ENCODE assay signal across 26 mouse cellular contexts in the genomic region with DNA sequence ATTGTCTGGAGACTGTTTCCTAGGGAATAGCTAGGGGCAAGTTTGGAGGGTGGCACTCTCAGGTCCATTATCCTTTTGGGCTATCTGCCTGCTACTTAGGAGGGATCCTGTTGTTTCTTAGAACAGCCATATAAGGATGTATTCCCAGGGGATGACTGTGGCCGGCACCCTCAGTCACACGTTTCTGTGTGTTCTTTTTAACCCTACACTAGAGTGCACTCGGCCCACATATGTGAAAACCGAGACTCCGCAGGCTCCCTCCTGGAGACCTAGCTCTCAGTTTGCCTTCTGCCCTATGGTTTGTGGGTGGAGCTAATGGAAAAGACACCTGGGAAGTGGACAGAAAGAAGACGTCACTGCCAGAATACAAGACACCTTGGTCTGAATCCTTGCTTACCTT. TPM values are rescaled to one million over a fixed set of nuclear protein-coding genes. Genes with fewer than 3 reads are reported as not detected.
DNase-seq lines count a peak whose midpoint lies in the region; ATAC-seq and TF ChIP-seq lines count a peak whose summit lies in the region.
"Had no signal": no experiment of that assay in that cellular context is flagged by ENCODE, and none has a peak within 500 bp of the region (broad histone marks: within the 10 kb centered on the region; RNA-seq: fewer than 3 reads in every experiment).

No protein-coding gene starts in this region.

- no peak for TF ChIP-seq POLR2A in lung, adult 2 months (IDR thresholded peaks at IDR 0.05; ENCODE audit: borderline replicate concordance, extremely low read depth, low read depth, low read length)
- no peak for TF ChIP-seq POLR2A in myocyte (IDR thresholded peaks at IDR 0.05; ENCODE audit: insufficient read length, low read depth)

- no peak overlapping the region for H3ac ChIP-seq in myocyte (ENCODE audit: control insufficient read depth, insufficient read length)

- 26% methylated on average over 6 of the region's 6 CpGs for WGBS in lung, embryonic 15.5 days
- 65% methylated on average over 6 of the region's 6 CpGs for WGBS in lung, adult 2 months
- 55% methylated on average over 6 of the region's 6 CpGs for WGBS in midbrain, embryonic 11.5 days
- WGBS in midbrain, embryonic 15.5 days: 52% methylated on average over 6 of the region's 6 CpGs

- no peak for TF ChIP-seq CTCF in layer of hippocampus, adult 2 months (conservative IDR thresholded peaks at IDR 0.05)
- no peak for TF ChIP-seq CTCF in lung, adult 2 months (IDR thresholded peaks at IDR 0.05; ENCODE audit: insufficient read depth, low read length)

- H3K27ac ChIP-seq in layer of hippocampus, adult 2 months: peak overlapping the region; percentile 93
- peak overlapping the region; percentile 94 for H3K27ac ChIP-seq in lung, embryonic 15.5 days
- H3K27ac ChIP-seq in midbrain, embryonic 11.5 days (ENCODE audit: low read depth, low read length): no peak overlapping the region
- H3K27ac ChIP-seq in midbrain, embryonic 15.5 days: no peak overlapping the region
- H3K27ac ChIP-seq: hindbrain, embryonic 14.5 days; hindbrain, postnatal 0 days had no signal

- peaks cover 79% of the 10 kb centered on the region for H3K4me1 ChIP-seq in lung, embryonic 15.5 days
- peaks cover 8% of the 10 kb centered on the region for H3K4me1 ChIP-seq in lung, adult 2 months (ENCODE audit: control insufficient read depth, insufficient read depth, low read length)
- peaks cover 7% of the 10 kb centered on the region; the same call in 1 of the 2 replicates for H3K4me1 ChIP-seq in midbrain, embryonic 11.5 days (ENCODE audit: control insufficient read depth, insufficient read depth, low read length)
- peaks cover 5% of the 10 kb centered on the region; the same call in 1 of the 2 replicates for H3K4me1 ChIP-seq in midbrain, embryonic 15.5 days

- no peaks in the 10 kb centered on the region for H3K9me3 ChIP-seq in lung, embryonic 15.5 days
- no peaks in the 10 kb centered on the region for H3K9me3 ChIP-seq in midbrain, embryonic 11.5 days (ENCODE audit: control insufficient read depth, low read length)
- H3K9me3 ChIP-seq in midbrain, embryonic 15.5 days: no peaks in the 10 kb centered on the region
- H3K9me3 ChIP-seq: heart, embryonic 10.5 days; heart, embryonic 13.5 days had no signal

- H3K27me3 ChIP-seq in lung, embryonic 15.5 days: no peaks in the 10 kb centered on the region
- H3K27me3 ChIP-seq in midbrain, embryonic 11.5 days (ENCODE audit: control insufficient read depth, insufficient read depth, low read length): no peaks in the 10 kb centered on the region
- H3K27me3 ChIP-seq in midbrain, embryonic 15.5 days (replicated peaks): no peaks in the 10 kb centered on the region
- H3K27me3 ChIP-seq in myocyte (ENCODE audit: control insufficient read depth, insufficient read depth, insufficient read length): no peaks in the 10 kb centered on the region
- H3K27me3 ChIP-seq: heart, embryonic 13.5 days had no signal

- no peak for ATAC-seq in lung, embryonic 15.5 days (ENCODE audit: borderline replicate concordance, extremely low read depth, low FRiP score, low TSS enrichment)
- no peak for ATAC-seq in midbrain, embryonic 11.5 days (ENCODE audit: low FRiP score)
- no peak for ATAC-seq in midbrain, embryonic 15.5 days (replicated peaks)
- ATAC-seq: forebrain, embryonic 14.5 days had no signal

- H3K36me3 ChIP-seq in lung, embryonic 15.5 days: no peaks in the 10 kb centered on the region
- no peaks in the 10 kb centered on the region for H3K36me3 ChIP-seq in midbrain, embryonic 11.5 days (ENCODE audit: control insufficient read depth, insufficient read depth, low read length)
- no peaks in the 10 kb centered on the region for H3K36me3 ChIP-seq in midbrain, embryonic 15.5 days (replicated peaks)
- no peaks in the 10 kb centered on the region for H3K36me3 ChIP-seq in myocyte (ENCODE audit: control insufficient read depth, insufficient read depth)
- H3K36me3 ChIP-seq: heart, embryonic 10.5 days; heart, embryonic 13.5 days had no signal

- no peaks in the 10 kb centered on the region for H3K79me2 ChIP-seq in myocyte (ENCODE audit: control insufficient read depth, insufficient read depth)

- H3K4me2 ChIP-seq in lung, embryonic 15.5 days: 0 out of 2 replicates have a peak overlapping the region, but pooled peaks have one; percentile 42
- H3K4me2 ChIP-seq in midbrain, embryonic 11.5 days: no peak overlapping the region
- no peak overlapping the region for H3K4me2 ChIP-seq in midbrain, embryonic 15.5 days
- H3K4me2 ChIP-seq in myocyte (ENCODE audit: low read depth): no peak overlapping the region

- H3K9ac ChIP-seq in lung, embryonic 15.5 days: no peak overlapping the region
- H3K9ac ChIP-seq in midbrain, embryonic 11.5 days (ENCODE audit: low read length): no peak overlapping the region
- H3K9ac ChIP-seq in midbrain, embryonic 15.5 days: no peak overlapping the region
- H3K9ac ChIP-seq: forebrain, postnatal 0 days had no signal

- H3K4me3 ChIP-seq in layer of hippocampus, adult 2 months: no peak overlapping the region
- no peak overlapping the region for H3K4me3 ChIP-seq in lung, embryonic 15.5 days
- H3K4me3 ChIP-seq in lung, adult 2 months (replicated peaks; ENCODE audit: extremely low read depth, low read depth, low read length): no peak overlapping the region
- H3K4me3 ChIP-seq in midbrain, embryonic 11.5 days (ENCODE audit: low read depth, low read length): no peak overlapping the region
- H3K4me3 ChIP-seq in midbrain, embryonic 15.5 days: no peak overlapping the region
- H3K4me3 ChIP-seq in myocyte: no peak overlapping the region
- H3K4me3 ChIP-seq: heart, adult 2 months had no signal

- DNase-seq in layer of hippocampus, adult 2 months (ENCODE audit: low spot score in 2 of 2): no peak
- no peak for DNase-seq in layer of hippocampus, adult 9-11 months
- no peak for DNase-seq in lung, adult 2 months
- peak; percentile 76 for DNase-seq in midbrain, embryonic 11.5 days (ENCODE audit: low spot score, missing footprints)
- no peak for DNase-seq in thymus, postnatal 36 days
- DNase-seq: adrenal gland, adult 2 months; adrenal gland, postnatal 14 days; B cell, adult 2 months; cerebellum, adult 11-12 months; cerebellum, adult 8-10 months; cerebellum, postnatal 10 days; cerebellum, postnatal 36 days; forebrain, postnatal 0 days; gastrocnemius, postnatal 36 days; heart, adult 2 months; heart, postnatal 14 days; heart, postnatal 4 days had no signal

TF ChIP-seq in myocyte, 11 proteins besides CTCF, POLR2A, EP300 and RAD21:
- peak; percentile 35 for TF ChIP-seq SRF (IDR thresholded peaks at IDR 0.05; ENCODE audit: control insufficient read depth, insufficient read length, low read depth)
- no peak for TF ChIP-seq TCF3 (IDR thresholded peaks at IDR 0.05; ENCODE audit: insufficient read length, low read depth)

RNA-seq across cellular contexts. Expression of gene Chrna1, which starts 11.1 kb away (rescaled TPM):
- under 1 TPM; 0.42 to 0.54 TPM for total RNA-seq in layer of hippocampus, adult 2 months (2021)
- polyA plus RNA-seq in lung, embryonic 15.5 days (2015; fragmentation: Nextera tagmentation; extraction: Ambion mirVana): 0.16 and 0.19 TPM in 2 replicates
- polyA plus RNA-seq in lung, adult 2 months (2012; rRNA removed): 0.66 TPM in 1 of 2 replicates, not detected in the other
- polyA plus RNA-seq in midbrain, embryonic 11.5 days (2014; fragmentation: Nextera tagmentation; extraction: Ambion mirVana): 0.25 TPM in 2 replicates
- 0.18 and 0.24 TPM in 2 replicates for polyA plus RNA-seq in midbrain, embryonic 15.5 days (2015; fragmentation: Nextera tagmentation; extraction: Ambion mirVana)
- 391 TPM for polyA plus RNA-seq in myocyte (2012; fragmentation: generic; extraction: Trizol)
- total RNA-seq: adrenal gland, adult 2 months; adrenal gland, postnatal 14 days; granulocyte monocyte progenitor cell, adult 5-6 weeks; heart, adult 2 months; heart, postnatal 14 days; hindbrain, postnatal 0 days had no signal

Comparison
In these comparisons a context has a peak if more than half of its experiments do, and no peak if none do; other contexts are left out.
1. H3K27ac ChIP-seq: peak in layer of hippocampus, adult 2 months (single experiment) and lung, embryonic 15.5 days (single experiment); none in midbrain, embryonic 11.5 days (single experiment) and midbrain, embryonic 15.5 days (single experiment).
2. RNA of gene Chrna1, which starts 11.1 kb away (polyA plus RNA-seq): 391 TPM in myocyte (single experiment); 0.66 TPM in lung, adult 2 months, 0.25 TPM in midbrain, embryonic 11.5 days, 0.16 to 0.19 TPM in lung, embryonic 15.5 days and 0.18 to 0.24 TPM in midbrain, embryonic 15.5 days; every median in the first group is over 100 times any median in the second.